Mouse (Mus musculus): ENCODE results near the gene Maml3.

DNA sequence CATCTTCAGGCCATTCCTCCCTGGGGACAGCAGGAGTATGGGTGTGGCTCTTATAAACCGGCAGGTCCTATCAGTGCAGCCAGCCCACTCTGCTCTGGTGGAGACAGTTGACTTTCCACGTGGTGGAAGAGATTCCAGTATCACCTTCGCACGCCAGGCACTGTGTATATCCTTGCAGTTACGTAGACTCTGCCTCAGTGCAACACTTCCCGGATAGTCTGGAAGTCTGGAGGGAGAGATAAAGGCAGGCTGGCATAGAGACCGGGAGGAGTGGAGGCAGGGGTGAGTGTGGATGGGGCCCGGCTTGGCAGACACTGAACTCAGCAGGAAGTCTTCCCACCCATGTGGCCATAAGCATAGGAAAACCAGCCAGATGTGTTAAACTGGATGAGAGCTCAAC is 416.2 kb downstream of the Maml3 start:
- no peak for TF ChIP-seq CTCF (IDR thresholded peaks at IDR 0.05; ENCODE audit: low read depth)
- TF ChIP-seq EP300 (IDR thresholded peaks at IDR 0.05; ENCODE audit: low read depth) = peak; percentile 93
